Mouse (Mus musculus) MEL (cell line): ENCODE data around the gene Ablim2. TPM values are rescaled to one million over a fixed set of nuclear protein-coding genes. Genes with fewer than 3 reads are reported as not detected.

Experiments used
- DNase-seq: peaks from one replicate; pipeline ENCODE4 v3.0.0; 2011; ENCODE audit warnings: low read depth, low spot score
- H3K27ac ChIP-seq: 2 replicates; pipeline ENCODE4 v1.5.1; 2012; ENCODE audit warnings: low read depth, mild to moderate bottlenecking, control low read depth, low read length, moderate library complexity; ENCODE audit not compliant: control insufficient read depth
- H3K27me3 ChIP-seq, 2 experiments: fragments of 150-350 bp in 1 of 2; sonication (generic) in 1 of 2; 2 replicates each; pipeline ENCODE4 v1.6.1; 2012; ENCODE audit warnings: low read length in 2 of 2, mild to moderate bottlenecking in 2 of 2, improper control_type of control experiment in 1 of 2, moderate library complexity in 1 of 2; ENCODE audit not compliant: insufficient read depth in 2 of 2, control insufficient read depth in 1 of 2
- H3K36me3 ChIP-seq, 2 experiments: 2 replicates each; pipeline ENCODE4 v1.6.1; 2012 to 2014; ENCODE audit warnings: low read length in 2 of 2, improper control_type of control experiment in 1 of 2, inconsistent platforms in 1 of 2, mild to moderate bottlenecking in 1 of 2; ENCODE audit not compliant: insufficient read depth in 2 of 2, control insufficient read depth in 1 of 2
- H3K4me1 ChIP-seq, 2 experiments: fragments of 150-350 bp in 1 of 2; sonication (generic) in 1 of 2; 2 replicates each; pipeline ENCODE4 v1.6.1; 2012; ENCODE audit warnings: low read length in 2 of 2, improper control_type of control experiment in 1 of 2, mild to moderate bottlenecking in 1 of 2; ENCODE audit not compliant: insufficient read depth in 2 of 2, control insufficient read depth in 1 of 2
- H3K4me3 ChIP-seq, 2 experiments: fragments of 150-350 bp in 1 of 2; sonication (generic) in 1 of 2; 2 replicates each; pipeline ENCODE4 v1.5.1; 2012; ENCODE audit warnings: low read depth in 2 of 2, low read length in 2 of 2, mild to moderate bottlenecking in 2 of 2, moderate library complexity in 2 of 2, control low read depth in 1 of 2, improper control_type of control experiment in 1 of 2; ENCODE audit not compliant: control insufficient read depth in 1 of 2, insufficient read depth in 1 of 2
- H3K79me2 ChIP-seq: 2 replicates; pipeline ENCODE4 v1.6.1; 2012; ENCODE audit warnings: mild to moderate bottlenecking, low read length, moderate library complexity; ENCODE audit not compliant: control insufficient read depth, poor library complexity, insufficient read depth
- H3K9ac ChIP-seq: 2 replicates; pipeline ENCODE4 v1.6.1; 2012; ENCODE audit warnings: low read depth, mild to moderate bottlenecking, control low read depth, low read length, moderate library complexity; ENCODE audit not compliant: control insufficient read depth, poor library complexity, severe bottlenecking
- H3K9me3 ChIP-seq: fragments of 150-350 bp; sonication (generic); replicated peaks from 2 replicates; pipeline ENCODE4 v1.6.1; 2012; ENCODE audit warnings: mild to moderate bottlenecking, low read length, improper control_type of control experiment, moderate library complexity; ENCODE audit not compliant: insufficient read depth
- BHLHE40 ChIP-seq: IDR thresholded peaks from 2 replicates; pipeline ENCODE4 v1.6.1; 2012; ENCODE audit warnings: low read depth, mild to moderate bottlenecking, inconsistent platforms, low read length, improper control_type of control experiment, borderline replicate concordance
- CTCF ChIP-seq, 3 experiments: IDR thresholded peaks in 2 of 3; conservative IDR thresholded peaks in 1 of 3; 2 replicates each; pipeline ENCODE4 v1.5.1; 2011 to 2012; ENCODE audit warnings: low read length in 3 of 3, low read depth in 2 of 3, mild to moderate bottlenecking in 2 of 3, improper control_type of control experiment in 1 of 3, inconsistent platforms in 1 of 3, mixed read lengths in 1 of 3, moderate library complexity in 1 of 3; ENCODE audit not compliant: control insufficient read depth in 1 of 3, insufficient read depth in 1 of 3, poor library complexity in 1 of 3, severe bottlenecking in 1 of 3
- ELF1 ChIP-seq: IDR thresholded peaks from 2 replicates; pipeline ENCODE4 v1.6.1; 2014; ENCODE audit warnings: low read depth, mild to moderate bottlenecking, inconsistent platforms, low read length, improper control_type of control experiment, moderate library complexity
- ETS1 ChIP-seq: IDR thresholded peaks from 2 replicates; pipeline ENCODE4 v1.6.1; 2012; ENCODE audit warnings: low read depth, mild to moderate bottlenecking, inconsistent platforms, low read length, improper control_type of control experiment, moderate library complexity
- HCFC1 ChIP-seq: IDR thresholded peaks from 2 replicates; pipeline ENCODE4 v1.6.1; 2012; ENCODE audit warnings: low read depth, mild to moderate bottlenecking, inconsistent platforms, low read length, improper control_type of control experiment, moderate library complexity
- MEF2A ChIP-seq: IDR thresholded peaks from 2 replicates; pipeline ENCODE4 v1.6.1; 2014; ENCODE audit warnings: low read depth, mild to moderate bottlenecking, inconsistent platforms, low read length, improper control_type of control experiment; ENCODE audit not compliant: poor library complexity, insufficient replicate concordance, severe bottlenecking; ENCODE audit errors: extremely low read depth
- MXI1 ChIP-seq: IDR thresholded peaks from 2 replicates; pipeline ENCODE4 v1.6.1; 2011; ENCODE audit warnings: mild to moderate bottlenecking, low read depth, low read length, improper control_type of control experiment
- MYC ChIP-seq: IDR thresholded peaks from 2 replicates; pipeline ENCODE4 v1.6.1; 2011; ENCODE audit warnings: low read depth, mild to moderate bottlenecking, low read length, improper control_type of control experiment, moderate library complexity
- NELFE ChIP-seq: IDR thresholded peaks from 2 replicates; pipeline ENCODE4 v1.6.1; 2011; ENCODE audit warnings: low read depth, low read length, improper control_type of control experiment
- NRF1 ChIP-seq: IDR thresholded peaks from 2 replicates; pipeline ENCODE4 v1.6.1; 2014; ENCODE audit warnings: low read depth, mild to moderate bottlenecking, inconsistent platforms, low read length, improper control_type of control experiment, moderate library complexity; ENCODE audit not compliant: poor library complexity, insufficient read depth, severe bottlenecking
- POLR2AphosphoS2 ChIP-seq: IDR thresholded peaks from 2 replicates; pipeline ENCODE4 v1.6.1; 2011; ENCODE audit warnings: low read length, improper control_type of control experiment
- RAD21 ChIP-seq: IDR thresholded peaks from 2 replicates; pipeline ENCODE4 v1.6.1; 2011; ENCODE audit warnings: mild to moderate bottlenecking, low read depth, low read length, improper control_type of control experiment
- RCOR1 ChIP-seq: IDR thresholded peaks from 2 replicates; pipeline ENCODE4 v1.6.1; 2012; ENCODE audit warnings: low read depth, mild to moderate bottlenecking, inconsistent platforms, low read length, improper control_type of control experiment
- TAL1 ChIP-seq: IDR thresholded peaks from 2 replicates; pipeline ENCODE4 v1.6.1; 2012; ENCODE audit warnings: mild to moderate bottlenecking, inconsistent platforms, low read length, moderate library complexity, mixed read lengths
- UBTF ChIP-seq: IDR thresholded peaks from 2 replicates; pipeline ENCODE4 v1.6.1; 2012; ENCODE audit warnings: low read depth, mild to moderate bottlenecking, inconsistent platforms, low read length, improper control_type of control experiment, moderate library complexity, borderline replicate concordance; ENCODE audit not compliant: insufficient read depth
- USF2 ChIP-seq, 2 experiments: IDR thresholded peaks; 2 replicates each; pipeline ENCODE4 v1.6.1; 2011 to 2012; ENCODE audit warnings: improper control_type of control experiment in 2 of 2, low read length in 2 of 2, borderline replicate concordance in 1 of 2, inconsistent platforms in 1 of 2, low read depth in 1 of 2, mild to moderate bottlenecking in 1 of 2; ENCODE audit not compliant: insufficient read depth in 1 of 2
- ZNF384 ChIP-seq: IDR thresholded peaks from 2 replicates; pipeline ENCODE4 v1.6.1; 2012; ENCODE audit warnings: low read depth, mild to moderate bottlenecking, inconsistent platforms, low read length, improper control_type of control experiment
- polyA plus RNA-seq, 2 experiments: library from polyadenylated mRNA; stranded (reverse) in 1 of 2; unstranded in 1 of 2; fragments of >175 nt in 1 of 2; fragments of >200 nt in 1 of 2; gene quantifications; 2 replicates each; pipeline versions ENCODE4 v1.2.1 to v1.2.4; 2012; ENCODE audit warnings: low replicate concordance in 2 of 2, low read depth in 1 of 2; ENCODE audit not compliant: insufficient read length in 2 of 2, insufficient read depth in 1 of 2, missing spikeins in 1 of 2
- total RNA-seq: library from RNA; depleted of rRNA; stranded (reverse); fragments of 300-350 nt; gene quantifications from 2 replicates; pipeline ENCODE4 v1.2.3, GENCODE M21; 2012

Gene Ablim2
- total and polyA plus RNA-seq, 3 experiments = not detected

GRCm38 (mm10) chr5:35751016-35751415, 6.7 kb upstream of the Ablim2 start:
- no peak for TF ChIP-seq RCOR1
- no peak for TF ChIP-seq ELF1
- TF ChIP-seq USF2 (IDR thresholded peaks at IDR 0.05; ENCODE audit: borderline replicate concordance in 1 of 2, insufficient read depth in 1 of 2, low read depth in 1 of 2, low read length in 2 of 2) = no peak
- Histone ChIP-seq H3K79me2 (no peaks in the 10 kb centered on the region), H3K4me1 (no peaks in the 10 kb centered on the region), H3K27ac (no peak overlapping the region), H3K9me3 (no peaks in the 10 kb centered on the region), H3K4me3 (no peak overlapping the region), H3K36me3 (no peaks in the 10 kb centered on the region), H3K9ac (no peak overlapping the region), H3K27me3 (no peaks in the 10 kb centered on the region)
- no peak for DNase-seq

- TF ChIP-seq CTCF (IDR thresholded peaks at IDR 0.05 in 2 of 3, conservative IDR thresholded peaks at IDR 0.05 in 1 of 3; ENCODE audit: control insufficient read depth in 1 of 3, insufficient read depth in 1 of 3, low read depth in 2 of 3, low read length in 3 of 3, poor library complexity in 1 of 3, severe bottlenecking in 1 of 3) = peak in 1 of 3 experiments; percentile 30; a peak in 3 of 6 replicates
- no peak for TF ChIP-seq MEF2A
- Histone ChIP-seq H3K27ac (no peak overlapping the region), H3K9ac (no peak overlapping the region), H3K27me3 (no peaks in the 10 kb centered on the region), H3K79me2 (no peaks in the 10 kb centered on the region), H3K4me1 (no peaks in the 10 kb centered on the region), H3K4me3 (no peak overlapping the region), H3K36me3 (no peaks in the 10 kb centered on the region), H3K9me3 (no peaks in the 10 kb centered on the region)
- DNase-seq = no peak
Measured at GRCm38 (mm10) chr5:35755131-35755733, 2.4 kb upstream of the Ablim2 start.

DNA sequence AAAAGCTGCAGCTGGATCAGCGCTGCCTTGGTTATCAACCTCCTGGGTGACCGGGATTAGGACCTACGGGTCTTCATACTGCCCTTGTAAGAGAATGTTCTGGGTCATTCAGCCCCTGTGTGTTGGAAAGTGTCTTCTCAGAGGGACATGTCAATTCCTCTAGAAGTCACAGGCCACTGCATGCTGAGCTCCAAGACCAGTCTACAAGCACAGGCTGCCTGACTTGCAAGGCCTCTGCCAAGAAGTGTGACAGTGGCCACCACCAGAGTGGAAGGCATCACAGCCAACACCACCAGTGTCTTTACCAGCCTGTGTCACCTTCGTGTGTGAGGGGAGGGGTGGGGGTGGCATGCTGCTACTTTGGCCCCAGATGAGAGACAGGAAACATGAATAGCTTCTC, 1.7 kb upstream of the Ablim2 start:
- no peak overlapping the region for H3K9ac ChIP-seq
- H3K36me3 ChIP-seq = no peaks in the 10 kb centered on the region
- TF ChIP-seq MYC (no peak), POLR2AphosphoS2 (no peak), NRF1 (no peak), ETS1 (no peak), HCFC1 (no peak), MXI1 (no peak), UBTF (no peak), RAD21 (no peak), ZNF384 (no peak), BHLHE40 (no peak), NELFE (no peak), TAL1 (no peak)
- no peaks in the 10 kb centered on the region for H3K79me2 ChIP-seq
- H3K9me3 ChIP-seq = no peaks in the 10 kb centered on the region
- H3K4me1 ChIP-seq = no peaks in the 10 kb centered on the region
- no peaks in the 10 kb centered on the region for H3K27me3 ChIP-seq
- DNase-seq = no peak
- no peak overlapping the region for H3K4me3 ChIP-seq
- H3K27ac ChIP-seq = no peak overlapping the region
